7 mouse cellular contexts compared by ENCODE assay signal in genomic region chr4:118291231-118291630, GRCm38 (mm10). TPM values are rescaled to one million over a fixed set of nuclear protein-coding genes. Genes with fewer than 3 reads are reported as not detected.
A peak's percentile ranks its signal among the peaks of the same experiment; 100 is the strongest.
DNase-seq lines count a peak whose midpoint lies in the region; ATAC-seq and TF ChIP-seq lines count a peak whose summit lies in the region.

Gene Ptprf, minus strand, starts transcription at chr4:118291405.

- peak within 1 kb of the TSS; percentile 89 for H3K9ac ChIP-seq in midbrain, embryonic 13.5 days (replicated peaks)

- no peak for TF ChIP-seq CTCF in testis, adult 2 months (IDR thresholded peaks at IDR 0.05; ENCODE audit: control insufficient read depth, insufficient read depth, insufficient replicate concordance, low read depth, low read length)

- 8% methylated on average over 42 of the region's 50 CpGs for WGBS in limb, embryonic 10.5 days
- WGBS in midbrain, embryonic 13.5 days, result 3% methylated on average over 21 of the region's 50 CpGs

- H3K27ac ChIP-seq in limb, embryonic 10.5 days, result peak within 1 kb of the TSS; percentile 98
- H3K27ac ChIP-seq in midbrain, embryonic 13.5 days, result peak within 1 kb of the TSS; percentile 87
- peak within 1 kb of the TSS; percentile 36; the same call in 1 of the 2 replicates for H3K27ac ChIP-seq in testis, adult 2 months (ENCODE audit: control insufficient read depth, insufficient read depth, low read depth, low read length)

- peak; percentile 89 for DNase-seq in adrenal gland, postnatal 10 days
- peak; percentile 85 for DNase-seq in embryo, embryonic 10 days (ENCODE audit: low spot score)
- DNase-seq in gastrocnemius, postnatal 4 days (ENCODE audit: low spot score in 2 of 2), result peak; percentile 61 to 79
- peak; percentile 70 for DNase-seq in kidney, adult 11 months
- peak; percentile 91 for DNase-seq in limb, embryonic 10.5 days (ENCODE audit: low spot score)

- peaks cover 51% of the 10 kb centered on the region for H3K4me1 ChIP-seq in limb, embryonic 10.5 days
- peaks cover 49% of the 10 kb centered on the region for H3K4me1 ChIP-seq in midbrain, embryonic 13.5 days (replicated peaks)
- H3K4me1 ChIP-seq in testis, adult 2 months (ENCODE audit: control insufficient read depth, insufficient read depth, low read length), result peaks cover 10% of the 10 kb centered on the region

- no peak for TF ChIP-seq POLR2A in testis, adult 2 months (IDR thresholded peaks at IDR 0.05; ENCODE audit: control insufficient read depth, low read depth, low read length)

- H3K9me3 ChIP-seq in limb, embryonic 10.5 days (replicated peaks), result no peaks in the 10 kb centered on the region
- H3K9me3 ChIP-seq in midbrain, embryonic 13.5 days, result no peaks in the 10 kb centered on the region

- H3K36me3 ChIP-seq in limb, embryonic 10.5 days, result peaks cover 30% of the 10 kb centered on the region
- 0 out of 2 replicates have a peak, but pooled peaks cover 8% of the 10 kb centered on the region for H3K36me3 ChIP-seq in midbrain, embryonic 13.5 days
- H3K36me3 ChIP-seq in testis, adult 2 months (ENCODE audit: control insufficient read depth, insufficient read depth, low read length), result no peaks in the 10 kb centered on the region

- H3K4me3 ChIP-seq in limb, embryonic 10.5 days, result peak within 1 kb of the TSS; percentile 97
- H3K4me3 ChIP-seq in midbrain, embryonic 13.5 days (replicated peaks), result peak within 1 kb of the TSS; percentile 68
- H3K4me3 ChIP-seq in testis, adult 2 months (ENCODE audit: control insufficient read depth, low read depth, low read length), result peak within 1 kb of the TSS; percentile 78

- peaks cover 14% of the 10 kb centered on the region for H3K27me3 ChIP-seq in limb, embryonic 10.5 days (ENCODE audit: low read depth, poor library complexity, severe bottlenecking)
- H3K27me3 ChIP-seq in midbrain, embryonic 13.5 days, result 0 out of 2 replicates have a peak, but pooled peaks cover 4% of the 10 kb centered on the region
- H3K27me3 ChIP-seq in testis, adult 2 months (ENCODE audit: control insufficient read depth, insufficient read depth, low read length), result no peaks in the 10 kb centered on the region

- peak; percentile 65 for ATAC-seq in midbrain, embryonic 13.5 days

- peak within 1 kb of the TSS; percentile 92 for H3K4me2 ChIP-seq in midbrain, embryonic 13.5 days (replicated peaks)

RNA-seq across cellular contexts. Expression of gene Ptprf, which starts in this region (rescaled TPM):
- total RNA-seq in adrenal gland, postnatal 10 days (2021), result 10 to 100 TPM; 66.0 to 69.3 TPM
- 10 to 100 TPM; 28.9 to 30.0 TPM for total RNA-seq in gastrocnemius, postnatal 4 days (2021)
- 67.5 and 77.3 TPM in 2 replicates for polyA plus RNA-seq in limb, embryonic 10.5 days (2016; fragmentation: Nextera tagmentation; extraction: Ambion mirVana)
- polyA plus RNA-seq in midbrain, embryonic 13.5 days (2015; fragmentation: Nextera tagmentation; extraction: Ambion mirVana), result 80.3 and 91.8 TPM in 2 replicates
- 14.3 and 15.2 TPM in 2 replicates for polyA plus RNA-seq in testis, adult 2 months (2012; rRNA removed)

Comparison
In these comparisons a context has a peak if more than half of its experiments do, and no peak if none do; other contexts are left out.
1. Peak in every context shown above with its lines: DNase-seq, ATAC-seq, H3K4me3 ChIP-seq and H3K27ac ChIP-seq.
2. H3K27ac ChIP-seq: peak in every context shown above with its lines; median percentile 98 in limb, embryonic 10.5 days; 87 in midbrain, embryonic 13.5 days; 36 in testis, adult 2 months.